27 mouse cellular contexts compared by ENCODE assay signal in genomic region chr15:74215326-74215725, GRCm38 (mm10).
"Had no signal": no experiment of that assay in that cellular context is flagged by ENCODE, and none has a peak within 500 bp of the region (broad histone marks: within the 10 kb centered on the region; RNA-seq: fewer than 3 reads in every experiment).

No protein-coding gene starts in this region.

- H3K27ac ChIP-seq: embryonic facial prominence, embryonic 10.5 days; embryonic facial prominence, embryonic 12.5 days; embryonic facial prominence, embryonic 13.5 days; embryonic facial prominence, embryonic 15.5 days; forebrain, embryonic 10.5 days; forebrain, embryonic 12.5 days; forebrain, embryonic 13.5 days; forebrain, embryonic 15.5 days; gastrocnemius, adult 2 months had no signal

- H3K9me3 ChIP-seq: embryonic facial prominence, embryonic 10.5 days; embryonic facial prominence, embryonic 12.5 days; embryonic facial prominence, embryonic 13.5 days; embryonic facial prominence, embryonic 15.5 days; forebrain, embryonic 10.5 days; forebrain, embryonic 12.5 days; forebrain, embryonic 13.5 days; forebrain, embryonic 15.5 days had no signal

- H3K4me2 ChIP-seq: embryonic facial prominence, embryonic 12.5 days; embryonic facial prominence, embryonic 13.5 days; embryonic facial prominence, embryonic 15.5 days; forebrain, embryonic 12.5 days; forebrain, embryonic 13.5 days; forebrain, embryonic 15.5 days had no signal

- H3K4me3 ChIP-seq: embryonic facial prominence, embryonic 10.5 days; embryonic facial prominence, embryonic 12.5 days; embryonic facial prominence, embryonic 13.5 days; embryonic facial prominence, embryonic 15.5 days; erythroblast, embryonic 14.5 days; forebrain, embryonic 10.5 days; forebrain, embryonic 12.5 days; forebrain, embryonic 13.5 days; forebrain, embryonic 15.5 days; gastrocnemius, adult 2 months had no signal

- ATAC-seq: forebrain, embryonic 13.5 days; forebrain, embryonic 14.5 days; forebrain, embryonic 15.5 days; forebrain, embryonic 16.5 days; forebrain, postnatal 0 days had no signal

- H3K36me3 ChIP-seq: embryonic facial prominence, embryonic 10.5 days; embryonic facial prominence, embryonic 12.5 days; embryonic facial prominence, embryonic 13.5 days; embryonic facial prominence, embryonic 15.5 days; forebrain, embryonic 10.5 days; forebrain, embryonic 12.5 days; forebrain, embryonic 15.5 days had no signal

- H3K9ac ChIP-seq: embryonic facial prominence, embryonic 12.5 days; embryonic facial prominence, embryonic 13.5 days; embryonic facial prominence, embryonic 15.5 days; forebrain, embryonic 12.5 days; forebrain, embryonic 13.5 days; forebrain, embryonic 15.5 days; forebrain, postnatal 0 days had no signal

- H3K4me1 ChIP-seq: embryonic facial prominence, embryonic 15.5 days had no signal

- H3K27me3 ChIP-seq: embryonic facial prominence, embryonic 15.5 days; forebrain, embryonic 15.5 days had no signal

- DNase-seq: cerebellum, adult 18-20 months; cerebellum, adult 8-10 months; cerebellum, adult 9-10 months; cerebellum, adult 9-11 months; cerebellum, postnatal 10 days; cerebellum, postnatal 14 days; cerebellum, postnatal 25 days; cerebellum, postnatal 36 days; embryo, embryonic 11 days; forebrain, postnatal 0 days; gastrocnemius, adult 2 months; gastrocnemius, postnatal 10 days; gastrocnemius, postnatal 14 days; gastrocnemius, postnatal 25 days; gastrocnemius, postnatal 36 days; heart, adult 11 months had no signal
